Mouse (Mus musculus): ENCODE measurements around the gene Nfic. TPM values are rescaled to one million over a fixed set of nuclear protein-coding genes. Genes with fewer than 3 reads are reported as not detected.
A peak's percentile ranks its signal among the peaks of the same experiment; 100 is the strongest.

The Nfic gene
- polyA plus RNA-seq, 1 experiment, result 19.4 TPM

GRCm38 (mm10) chr10:81416581-81417226 lies 38.7 kb downstream of the Nfic start:
- peaks cover 59% of the 10 kb centered on the region for H3K4me1 ChIP-seq (ENCODE audit: control insufficient read depth, insufficient read depth, insufficient read length, low read length)
- peak overlapping the region; percentile 47 for H3K4me3 ChIP-seq (ENCODE audit: low read depth, low read length)

GRCm38 (mm10) chr10:81415549-81416310 lies 39.7 kb downstream of the Nfic start:
- TF ChIP-seq CTCF (IDR thresholded peaks at IDR 0.05; ENCODE audit: extremely low read depth, insufficient read length, insufficient replicate concordance, low read depth, low read length) (no peak), POLR2A (IDR thresholded peaks at IDR 0.05; ENCODE audit: low read depth, low read length) (no peak)
- H3K4me3 ChIP-seq (ENCODE audit: low read depth, low read length), result no peak overlapping the region
- H3K27me3 ChIP-seq (ENCODE audit: control insufficient read depth, insufficient read depth, low read length), result no peaks in the 10 kb centered on the region
- peak overlapping the region; percentile 70 for H3K27ac ChIP-seq (ENCODE audit: insufficient read depth, low read depth, low read length)
- 48% methylated on average over 17 of the region's 17 CpGs for WGBS
- H3K36me3 ChIP-seq (ENCODE audit: control insufficient read depth, insufficient read depth, low read length), result no peaks in the 10 kb centered on the region; the same call in 1 of the 2 replicates
- H3K4me1 ChIP-seq (ENCODE audit: control insufficient read depth, insufficient read depth, insufficient read length, low read length), result peaks cover 69% of the 10 kb centered on the region

More at GRCm38 (mm10) chr10:81416581-81417226, 38.7 kb downstream of the Nfic start:
- Histone ChIP-seq H3K27me3 (ENCODE audit: control insufficient read depth, insufficient read depth, low read length) (no peaks in the 10 kb centered on the region), H3K27ac (ENCODE audit: insufficient read depth, low read depth, low read length) (peak overlapping the region; percentile 20), H3K36me3 (ENCODE audit: control insufficient read depth, insufficient read depth, low read length) (no peaks in the 10 kb centered on the region; the same call in 1 of the 2 replicates)
- TF ChIP-seq POLR2A (IDR thresholded peaks at IDR 0.05; ENCODE audit: low read depth, low read length) (no peak), CTCF (IDR thresholded peaks at IDR 0.05; ENCODE audit: extremely low read depth, insufficient read length, insufficient replicate concordance, low read depth, low read length) (peak; percentile 38; the same call in 1 of the 2 replicates)
- WGBS, result 6% methylated on average over 25 of the region's 26 CpGs

- Histone ChIP-seq H3K36me3 (ENCODE audit: control insufficient read depth, insufficient read depth, low read length) (no peaks in the 10 kb centered on the region; the same call in 1 of the 2 replicates), H3K4me1 (ENCODE audit: control insufficient read depth, insufficient read depth, insufficient read length, low read length) (peaks cover 74% of the 10 kb centered on the region), H3K27me3 (ENCODE audit: control insufficient read depth, insufficient read depth, low read length) (no peaks in the 10 kb centered on the region), H3K27ac (ENCODE audit: insufficient read depth, low read depth, low read length) (peak overlapping the region; percentile 70), H3K4me3 (ENCODE audit: low read depth, low read length) (no peak overlapping the region)
- TF ChIP-seq CTCF (IDR thresholded peaks at IDR 0.05; ENCODE audit: extremely low read depth, insufficient read length, insufficient replicate concordance, low read depth, low read length) (no peak), POLR2A (IDR thresholded peaks at IDR 0.05; ENCODE audit: low read depth, low read length) (no peak)
- 51% methylated on average over 5 of the region's 5 CpGs for WGBS
Measured at GRCm38 (mm10) chr10:81415146-81415545, 40.3 kb downstream of the Nfic start.

- no peaks in the 10 kb centered on the region for H3K27me3 ChIP-seq (ENCODE audit: control insufficient read depth, insufficient read depth, low read length)
- peak overlapping the region; percentile 75 for H3K27ac ChIP-seq (ENCODE audit: insufficient read depth, low read depth, low read length)
- no peak overlapping the region for H3K4me3 ChIP-seq (ENCODE audit: low read depth, low read length)
- TF ChIP-seq POLR2A (IDR thresholded peaks at IDR 0.05; ENCODE audit: low read depth, low read length) (no peak; the same call in 1 of the 2 replicates), CTCF (IDR thresholded peaks at IDR 0.05; ENCODE audit: extremely low read depth, insufficient read length, insufficient replicate concordance, low read depth, low read length) (no peak)
- peaks cover 75% of the 10 kb centered on the region for H3K4me1 ChIP-seq (ENCODE audit: control insufficient read depth, insufficient read depth, insufficient read length, low read length)
- no peaks in the 10 kb centered on the region; the same call in 1 of the 2 replicates for H3K36me3 ChIP-seq (ENCODE audit: control insufficient read depth, insufficient read depth, low read length)
Measured at GRCm38 (mm10) chr10:81414682-81415081, 40.8 kb downstream of the Nfic start.

GRCm38 (mm10) chr10:81413310-81414261 lies 41.8 kb downstream of the Nfic start:
- Histone ChIP-seq H3K36me3 (ENCODE audit: control insufficient read depth, insufficient read depth, low read length) (no peaks in the 10 kb centered on the region; the same call in 1 of the 2 replicates), H3K27ac (ENCODE audit: insufficient read depth, low read depth, low read length) (peak overlapping the region; percentile 89), H3K4me1 (ENCODE audit: control insufficient read depth, insufficient read depth, insufficient read length, low read length) (peaks cover 75% of the 10 kb centered on the region), H3K27me3 (ENCODE audit: control insufficient read depth, insufficient read depth, low read length) (no peaks in the 10 kb centered on the region), H3K4me3 (ENCODE audit: low read depth, low read length) (peak overlapping the region; percentile 55)
- 23% methylated on average over 26 of the region's 26 CpGs for WGBS
- TF ChIP-seq POLR2A (IDR thresholded peaks at IDR 0.05; ENCODE audit: low read depth, low read length), result no peak
- no peak for TF ChIP-seq CTCF (IDR thresholded peaks at IDR 0.05; ENCODE audit: extremely low read depth, insufficient read length, insufficient replicate concordance, low read depth, low read length)

GRCm38 (mm10) chr10:81412586-81413309 lies 42.7 kb downstream of the Nfic start:
- TF ChIP-seq CTCF (IDR thresholded peaks at IDR 0.05; ENCODE audit: extremely low read depth, insufficient read length, insufficient replicate concordance, low read depth, low read length) (no peak), POLR2A (IDR thresholded peaks at IDR 0.05; ENCODE audit: low read depth, low read length) (no peak)
- peak overlapping the region; percentile 78 for H3K27ac ChIP-seq (ENCODE audit: insufficient read depth, low read depth, low read length)
- no peaks in the 10 kb centered on the region for H3K36me3 ChIP-seq (ENCODE audit: control insufficient read depth, insufficient read depth, low read length)
- no peak overlapping the region for H3K4me3 ChIP-seq (ENCODE audit: low read depth, low read length)
- WGBS, result 71% methylated on average over 16 of the region's 16 CpGs
- H3K4me1 ChIP-seq (ENCODE audit: control insufficient read depth, insufficient read depth, insufficient read length, low read length), result peaks cover 83% of the 10 kb centered on the region
- H3K27me3 ChIP-seq (ENCODE audit: control insufficient read depth, insufficient read depth, low read length), result no peaks in the 10 kb centered on the region
